Mouse (Mus musculus): Measurements from ENCODE around the gene Gabarapl1. TPM values are rescaled to one million over a fixed set of nuclear protein-coding genes. Genes with fewer than 3 reads are reported as not detected.

The Gabarapl1 gene
- polyA plus RNA-seq, 1 experiment from 2014 or later: 16.5 TPM

DNA sequence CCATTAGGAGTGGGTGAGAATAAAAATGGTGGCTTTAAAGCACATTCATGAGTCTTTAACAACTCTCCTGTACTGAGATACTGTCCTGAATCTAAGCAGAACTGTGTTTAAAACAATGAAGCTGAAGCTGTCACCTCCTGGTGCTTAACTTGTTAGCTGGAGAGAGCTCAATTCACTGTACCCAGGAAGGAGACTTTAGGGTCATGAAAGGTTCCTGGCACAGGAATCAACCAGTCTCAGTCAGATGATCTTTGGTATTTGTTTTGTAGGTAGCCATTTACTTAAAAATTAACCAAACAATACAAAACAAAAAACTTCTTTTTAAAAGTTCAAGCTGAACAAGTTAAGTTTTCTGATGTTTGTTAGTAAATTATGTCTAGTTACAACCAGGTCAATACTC is 2.7 kb upstream of the Gabarapl1 start:
- no peak overlapping the region for H3K4me3 ChIP-seq (ENCODE audit: low read depth, low read length)
- no peak overlapping the region for H3K4me2 ChIP-seq (ENCODE audit: low read length)
- H3K4me1 ChIP-seq (replicated peaks; ENCODE audit: control insufficient read depth, insufficient read depth, low read length): peaks cover 19% of the 10 kb centered on the region
- no peaks in the 10 kb centered on the region for H3K9me3 ChIP-seq (ENCODE audit: control insufficient read depth, low read length)
- no peak for DNase-seq (ENCODE audit: low spot score)
- no peak overlapping the region for H3K9ac ChIP-seq (ENCODE audit: low read length)
- no peaks in the 10 kb centered on the region for H3K36me3 ChIP-seq (ENCODE audit: control insufficient read depth, insufficient read depth, low read length)
- H3K27ac ChIP-seq (ENCODE audit: low read depth): no peak overlapping the region
- H3K27me3 ChIP-seq (replicated peaks; ENCODE audit: control insufficient read depth, insufficient read depth, low read length): no peaks in the 10 kb centered on the region
- no peak for ATAC-seq (replicated peaks; ENCODE audit: low FRiP score, low TSS enrichment, low read depth)

GRCm38 (mm10) chr6:129532556-129532941 is 411 bp upstream of the Gabarapl1 start:
- ATAC-seq (replicated peaks; ENCODE audit: low FRiP score, low TSS enrichment, low read depth) (peak; percentile 44), DNase-seq (ENCODE audit: low spot score) (peak; percentile 81)
- Histone ChIP-seq H3K4me3 (ENCODE audit: low read depth, low read length) (peak overlapping the region; percentile 90), H3K27me3 (replicated peaks; ENCODE audit: control insufficient read depth, insufficient read depth, low read length) (no peaks in the 10 kb centered on the region), H3K9ac (ENCODE audit: low read length) (peak overlapping the region; percentile 74), H3K9me3 (ENCODE audit: control insufficient read depth, low read length) (no peaks in the 10 kb centered on the region), H3K4me2 (ENCODE audit: low read length) (peak overlapping the region; percentile 83), H3K4me1 (replicated peaks; ENCODE audit: control insufficient read depth, insufficient read depth, low read length) (peaks cover 20% of the 10 kb centered on the region), H3K27ac (ENCODE audit: low read depth) (peak overlapping the region; percentile 71; the same call in 1 of the 2 replicates), H3K36me3 (ENCODE audit: control insufficient read depth, insufficient read depth, low read length) (peaks cover 4% of the 10 kb centered on the region; the same call in 1 of the 2 replicates)
- 29% methylated on average over 7 of the region's 7 CpGs for WGBS

GRCm38 (mm10) chr6:129534057-129534456 is 1.1 kb downstream of the Gabarapl1 start:
- WGBS: 13% methylated on average over 9 of the region's 9 CpGs
- Histone ChIP-seq H3K4me2 (ENCODE audit: low read length) (peak overlapping the region; percentile 83), H3K4me1 (replicated peaks; ENCODE audit: control insufficient read depth, insufficient read depth, low read length) (peaks cover 20% of the 10 kb centered on the region), H3K9me3 (ENCODE audit: control insufficient read depth, low read length) (no peaks in the 10 kb centered on the region), H3K27ac (ENCODE audit: low read depth) (no peak overlapping the region), H3K4me3 (ENCODE audit: low read depth, low read length) (peak overlapping the region; percentile 90), H3K36me3 (ENCODE audit: control insufficient read depth, insufficient read depth, low read length) (peaks cover 19% of the 10 kb centered on the region), H3K27me3 (replicated peaks; ENCODE audit: control insufficient read depth, insufficient read depth, low read length) (no peaks in the 10 kb centered on the region), H3K9ac (ENCODE audit: low read length) (peak overlapping the region; percentile 74)
- DNase-seq (ENCODE audit: low spot score) (no peak), ATAC-seq (replicated peaks; ENCODE audit: low FRiP score, low TSS enrichment, low read depth) (peak; percentile 44)

DNA sequence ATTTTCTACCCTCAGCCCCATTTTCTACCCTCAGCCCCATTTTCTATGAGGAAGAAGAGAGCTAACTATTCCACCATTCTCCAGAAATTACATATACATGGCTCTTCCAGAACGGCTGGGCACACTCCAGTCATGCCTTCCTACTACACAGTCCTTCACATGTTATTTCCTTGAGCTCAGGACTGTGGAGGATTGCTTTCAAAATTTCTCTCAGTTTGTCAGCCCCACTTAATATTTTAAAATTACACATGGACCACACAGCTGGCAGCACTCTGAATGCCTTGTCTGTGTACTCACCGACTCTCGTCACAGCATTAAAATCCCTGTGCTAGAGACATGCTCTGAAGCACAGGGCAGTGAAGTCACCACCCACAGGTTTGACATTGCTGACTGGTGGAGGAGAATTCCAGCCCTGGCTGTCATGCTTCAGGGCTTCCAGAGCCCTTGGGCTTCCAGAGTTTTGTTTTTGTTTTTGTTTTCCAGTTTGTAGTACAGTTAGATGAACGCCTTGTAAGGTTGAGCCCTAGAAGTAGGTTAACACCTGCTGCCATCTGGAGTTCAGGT is 1.7 kb downstream of the Gabarapl1 start:
- Histone ChIP-seq H3K36me3 (ENCODE audit: control insufficient read depth, insufficient read depth, low read length) (peaks cover 25% of the 10 kb centered on the region), H3K9me3 (ENCODE audit: control insufficient read depth, low read length) (no peaks in the 10 kb centered on the region), H3K4me1 (replicated peaks; ENCODE audit: control insufficient read depth, insufficient read depth, low read length) (peaks cover 20% of the 10 kb centered on the region), H3K27me3 (replicated peaks; ENCODE audit: control insufficient read depth, insufficient read depth, low read length) (no peaks in the 10 kb centered on the region), H3K4me3 (ENCODE audit: low read depth, low read length) (peak overlapping the region; percentile 90), H3K27ac (ENCODE audit: low read depth) (no peak overlapping the region), H3K9ac (ENCODE audit: low read length) (no peak overlapping the region), H3K4me2 (ENCODE audit: low read length) (peak overlapping the region; percentile 83)
- no peak for DNase-seq (ENCODE audit: low spot score)
- 58% methylated on average over 4 of the region's 4 CpGs for WGBS
- ATAC-seq (replicated peaks; ENCODE audit: low FRiP score, low TSS enrichment, low read depth): no peak

- 66% methylated on average over 4 of the region's 4 CpGs for WGBS
- Histone ChIP-seq H3K4me3 (ENCODE audit: low read depth, low read length) (no peak overlapping the region), H3K9ac (ENCODE audit: low read length) (no peak overlapping the region), H3K9me3 (ENCODE audit: control insufficient read depth, low read length) (no peaks in the 10 kb centered on the region), H3K4me1 (replicated peaks; ENCODE audit: control insufficient read depth, insufficient read depth, low read length) (peaks cover 20% of the 10 kb centered on the region), H3K27ac (ENCODE audit: low read depth) (no peak overlapping the region), H3K36me3 (ENCODE audit: control insufficient read depth, insufficient read depth, low read length) (peaks cover 35% of the 10 kb centered on the region), H3K4me2 (ENCODE audit: low read length) (peak overlapping the region; percentile 4; the same call in 1 of the 2 replicates), H3K27me3 (replicated peaks; ENCODE audit: control insufficient read depth, insufficient read depth, low read length) (no peaks in the 10 kb centered on the region)
- ATAC-seq (replicated peaks; ENCODE audit: low FRiP score, low TSS enrichment, low read depth) (no peak), DNase-seq (ENCODE audit: low spot score) (no peak)
Measured at GRCm38 (mm10) chr6:129535723-129536122, 2.8 kb downstream of the Gabarapl1 start.

DNA sequence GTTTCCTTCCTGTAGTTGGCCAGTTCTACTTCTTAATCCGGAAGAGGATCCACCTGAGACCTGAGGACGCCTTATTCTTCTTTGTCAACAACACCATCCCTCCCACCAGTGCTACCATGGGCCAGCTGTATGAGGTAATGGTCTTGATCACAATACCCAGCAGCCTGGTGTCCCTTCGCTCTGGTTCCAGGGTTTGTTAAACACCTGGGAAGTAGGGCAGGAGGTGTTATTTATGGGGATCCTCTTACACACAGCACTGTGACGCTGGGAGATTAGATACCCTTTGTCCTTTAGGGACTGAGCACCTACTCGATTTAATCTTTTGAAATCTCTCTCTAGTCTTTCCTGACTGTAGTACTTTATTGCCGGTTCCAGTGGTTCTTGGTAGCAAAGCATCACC is 5.6 kb downstream of the Gabarapl1 start:
- 84% methylated on average over 6 of the region's 6 CpGs for WGBS
- Histone ChIP-seq H3K36me3 (ENCODE audit: control insufficient read depth, insufficient read depth, low read length) (peaks cover 47% of the 10 kb centered on the region), H3K27ac (ENCODE audit: low read depth) (no peak overlapping the region), H3K9ac (ENCODE audit: low read length) (no peak overlapping the region), H3K4me1 (replicated peaks; ENCODE audit: control insufficient read depth, insufficient read depth, low read length) (peaks cover 15% of the 10 kb centered on the region), H3K4me3 (ENCODE audit: low read depth, low read length) (no peak overlapping the region), H3K27me3 (replicated peaks; ENCODE audit: control insufficient read depth, insufficient read depth, low read length) (no peaks in the 10 kb centered on the region), H3K9me3 (ENCODE audit: control insufficient read depth, low read length) (no peaks in the 10 kb centered on the region), H3K4me2 (ENCODE audit: low read length) (no peak overlapping the region)
- DNase-seq (ENCODE audit: low spot score): no peak
- no peak for ATAC-seq (replicated peaks; ENCODE audit: low FRiP score, low TSS enrichment, low read depth)

DNA sequence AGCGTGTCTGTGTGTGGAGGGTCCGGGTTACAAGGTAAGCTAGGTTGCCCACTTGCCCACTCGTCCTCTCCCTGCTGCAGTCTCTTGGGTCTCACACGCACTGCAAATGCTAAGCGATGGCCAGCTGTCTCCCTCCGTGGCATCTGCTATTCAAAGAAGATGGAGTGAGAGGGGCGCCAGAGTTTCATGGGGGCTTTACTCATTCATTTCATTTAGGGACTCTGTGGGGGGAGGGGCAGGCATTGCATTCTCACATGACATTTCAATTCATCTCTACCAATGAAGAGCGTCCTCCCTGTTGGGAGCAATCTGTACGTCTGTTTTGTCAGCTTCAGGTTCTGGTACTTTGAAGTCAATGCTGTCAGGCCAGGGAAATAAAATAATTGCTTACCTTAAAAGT is 9.0 kb downstream of the Gabarapl1 start:
- Histone ChIP-seq H3K4me3 (ENCODE audit: low read depth, low read length) (no peak overlapping the region), H3K27me3 (replicated peaks; ENCODE audit: control insufficient read depth, insufficient read depth, low read length) (no peaks in the 10 kb centered on the region), H3K36me3 (ENCODE audit: control insufficient read depth, insufficient read depth, low read length) (peaks cover 47% of the 10 kb centered on the region), H3K27ac (ENCODE audit: low read depth) (no peak overlapping the region), H3K9me3 (ENCODE audit: control insufficient read depth, low read length) (no peaks in the 10 kb centered on the region), H3K4me2 (ENCODE audit: low read length) (no peak overlapping the region), H3K9ac (ENCODE audit: low read length) (no peak overlapping the region), H3K4me1 (replicated peaks; ENCODE audit: control insufficient read depth, insufficient read depth, low read length) (no peaks in the 10 kb centered on the region)
- no peak for ATAC-seq (replicated peaks; ENCODE audit: low FRiP score, low TSS enrichment, low read depth)
- WGBS: 84% methylated on average over 9 of the region's 9 CpGs
- no peak for DNase-seq (ENCODE audit: low spot score)

DNA sequence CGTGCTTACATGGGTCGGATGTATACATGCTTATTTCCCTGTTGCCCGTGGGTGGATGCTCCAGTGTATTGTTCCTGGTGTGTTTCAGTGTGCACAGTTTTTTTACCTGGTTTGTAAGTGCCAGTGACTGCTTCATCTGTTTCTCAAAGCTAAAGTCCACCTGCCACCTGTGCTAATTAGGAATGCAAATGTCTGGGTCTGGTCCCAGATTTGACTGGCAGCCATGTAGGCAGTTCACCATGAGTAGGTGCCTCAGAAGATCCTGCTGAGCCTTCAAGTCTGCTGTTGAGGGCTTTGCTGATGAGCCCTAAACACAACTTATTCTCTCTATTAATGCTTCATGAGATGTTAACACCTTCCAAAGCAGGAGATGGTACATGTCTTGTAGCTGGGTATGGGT is 9.6 kb downstream of the Gabarapl1 start:
- no peak for ATAC-seq (replicated peaks; ENCODE audit: low FRiP score, low TSS enrichment, low read depth)

More for the DNA sequence above, 9.6 kb downstream of the Gabarapl1 start:
- Histone ChIP-seq H3K27me3 (replicated peaks; ENCODE audit: control insufficient read depth, insufficient read depth, low read length) (no peaks in the 10 kb centered on the region), H3K27ac (ENCODE audit: low read depth) (no peak overlapping the region), H3K4me3 (ENCODE audit: low read depth, low read length) (no peak overlapping the region), H3K4me2 (ENCODE audit: low read length) (no peak overlapping the region), H3K9me3 (ENCODE audit: control insufficient read depth, low read length) (no peaks in the 10 kb centered on the region), H3K36me3 (ENCODE audit: control insufficient read depth, insufficient read depth, low read length) (peaks cover 44% of the 10 kb centered on the region), H3K4me1 (replicated peaks; ENCODE audit: control insufficient read depth, insufficient read depth, low read length) (no peaks in the 10 kb centered on the region), H3K9ac (ENCODE audit: low read length) (no peak overlapping the region)
- DNase-seq (ENCODE audit: low spot score): no peak
- WGBS: 90% methylated on average over 3 of the region's 3 CpGs

Data from intestine, embryonic 14.5 days (tissue).